Mouse (Mus musculus) MEL (cell line): ENCODE results near the gene Gm20662. TPM values are rescaled to one million over a fixed set of nuclear protein-coding genes. Genes with fewer than 3 reads are reported as not detected.

Experiments used
- DNase-seq: peaks from one replicate; pipeline ENCODE4 v3.0.0; 2011; ENCODE audit warnings: low read depth, low spot score
- H3K27ac ChIP-seq: 2 replicates; pipeline ENCODE4 v1.5.1; 2012; ENCODE audit warnings: low read depth, mild to moderate bottlenecking, control low read depth, low read length, moderate library complexity; ENCODE audit not compliant: control insufficient read depth
- H3K27me3 ChIP-seq, 2 experiments: fragments of 150-350 bp in 1 of 2; sonication (generic) in 1 of 2; 2 replicates each; pipeline ENCODE4 v1.6.1; 2012; ENCODE audit warnings: low read length in 2 of 2, mild to moderate bottlenecking in 2 of 2, improper control_type of control experiment in 1 of 2, moderate library complexity in 1 of 2; ENCODE audit not compliant: insufficient read depth in 2 of 2, control insufficient read depth in 1 of 2
- H3K36me3 ChIP-seq, 2 experiments: 2 replicates each; pipeline ENCODE4 v1.6.1; 2012 to 2014; ENCODE audit warnings: low read length in 2 of 2, improper control_type of control experiment in 1 of 2, inconsistent platforms in 1 of 2, mild to moderate bottlenecking in 1 of 2; ENCODE audit not compliant: insufficient read depth in 2 of 2, control insufficient read depth in 1 of 2
- H3K4me1 ChIP-seq, 2 experiments: fragments of 150-350 bp in 1 of 2; sonication (generic) in 1 of 2; 2 replicates each; pipeline ENCODE4 v1.6.1; 2012; ENCODE audit warnings: low read length in 2 of 2, improper control_type of control experiment in 1 of 2, mild to moderate bottlenecking in 1 of 2; ENCODE audit not compliant: insufficient read depth in 2 of 2, control insufficient read depth in 1 of 2
- H3K4me3 ChIP-seq, 2 experiments: fragments of 150-350 bp in 1 of 2; sonication (generic) in 1 of 2; 2 replicates each; pipeline ENCODE4 v1.5.1; 2012; ENCODE audit warnings: low read depth in 2 of 2, low read length in 2 of 2, mild to moderate bottlenecking in 2 of 2, moderate library complexity in 2 of 2, control low read depth in 1 of 2, improper control_type of control experiment in 1 of 2; ENCODE audit not compliant: control insufficient read depth in 1 of 2, insufficient read depth in 1 of 2
- H3K79me2 ChIP-seq: 2 replicates; pipeline ENCODE4 v1.6.1; 2012; ENCODE audit warnings: mild to moderate bottlenecking, low read length, moderate library complexity; ENCODE audit not compliant: control insufficient read depth, poor library complexity, insufficient read depth
- H3K9ac ChIP-seq: 2 replicates; pipeline ENCODE4 v1.6.1; 2012; ENCODE audit warnings: low read depth, mild to moderate bottlenecking, control low read depth, low read length, moderate library complexity; ENCODE audit not compliant: control insufficient read depth, poor library complexity, severe bottlenecking
- H3K9me3 ChIP-seq: fragments of 150-350 bp; sonication (generic); replicated peaks from 2 replicates; pipeline ENCODE4 v1.6.1; 2012; ENCODE audit warnings: mild to moderate bottlenecking, low read length, improper control_type of control experiment, moderate library complexity; ENCODE audit not compliant: insufficient read depth
- BHLHE40 ChIP-seq: IDR thresholded peaks from 2 replicates; pipeline ENCODE4 v1.6.1; 2012; ENCODE audit warnings: low read depth, mild to moderate bottlenecking, inconsistent platforms, low read length, improper control_type of control experiment, borderline replicate concordance
- CHD2 ChIP-seq: IDR thresholded peaks from 2 replicates; pipeline ENCODE4 v1.6.1; 2011; ENCODE audit warnings: low read length, improper control_type of control experiment
- CTCF ChIP-seq, 3 experiments: IDR thresholded peaks in 2 of 3; conservative IDR thresholded peaks in 1 of 3; 2 replicates each; pipeline ENCODE4 v1.5.1; 2011 to 2012; ENCODE audit warnings: low read length in 3 of 3, low read depth in 2 of 3, mild to moderate bottlenecking in 2 of 3, improper control_type of control experiment in 1 of 3, inconsistent platforms in 1 of 3, mixed read lengths in 1 of 3, moderate library complexity in 1 of 3; ENCODE audit not compliant: control insufficient read depth in 1 of 3, insufficient read depth in 1 of 3, poor library complexity in 1 of 3, severe bottlenecking in 1 of 3
- GABPA ChIP-seq: IDR thresholded peaks from 2 replicates; pipeline ENCODE4 v1.6.1; 2012; ENCODE audit warnings: low read depth, mild to moderate bottlenecking, inconsistent platforms, low read length, improper control_type of control experiment, moderate library complexity
- KAT2A ChIP-seq: conservative IDR thresholded peaks from 2 replicates; pipeline ENCODE4 v1.6.1; 2012; ENCODE audit warnings: low read depth, low read length, improper control_type of control experiment, inconsistent platforms
- MAX ChIP-seq: IDR thresholded peaks from 2 replicates; pipeline ENCODE4 v1.6.1; 2011; ENCODE audit warnings: low read length, improper control_type of control experiment
- MEF2A ChIP-seq: IDR thresholded peaks from 2 replicates; pipeline ENCODE4 v1.6.1; 2014; ENCODE audit warnings: low read depth, mild to moderate bottlenecking, inconsistent platforms, low read length, improper control_type of control experiment; ENCODE audit not compliant: poor library complexity, insufficient replicate concordance, severe bottlenecking; ENCODE audit errors: extremely low read depth
- MXI1 ChIP-seq: IDR thresholded peaks from 2 replicates; pipeline ENCODE4 v1.6.1; 2011; ENCODE audit warnings: mild to moderate bottlenecking, low read depth, low read length, improper control_type of control experiment
- MYC ChIP-seq: IDR thresholded peaks from 2 replicates; pipeline ENCODE4 v1.6.1; 2011; ENCODE audit warnings: low read depth, mild to moderate bottlenecking, low read length, improper control_type of control experiment, moderate library complexity
- NELFE ChIP-seq: IDR thresholded peaks from 2 replicates; pipeline ENCODE4 v1.6.1; 2011; ENCODE audit warnings: low read depth, low read length, improper control_type of control experiment
- POLR2A ChIP-seq, 2 experiments: IDR thresholded peaks; 2 replicates each; pipeline ENCODE4 v1.6.1; 2011 to 2012; ENCODE audit warnings: low read length in 2 of 2, mild to moderate bottlenecking in 2 of 2, control low read depth in 1 of 2, improper control_type of control experiment in 1 of 2, low read depth in 1 of 2, moderate library complexity in 1 of 2; ENCODE audit not compliant: control insufficient read depth in 1 of 2, insufficient read depth in 1 of 2, poor library complexity in 1 of 2
- RAD21 ChIP-seq: IDR thresholded peaks from 2 replicates; pipeline ENCODE4 v1.6.1; 2011; ENCODE audit warnings: mild to moderate bottlenecking, low read depth, low read length, improper control_type of control experiment
- SIN3A ChIP-seq: IDR thresholded peaks from 2 replicates; pipeline ENCODE4 v1.6.1; 2012; ENCODE audit warnings: low read length, improper control_type of control experiment, inconsistent platforms
- SMC3 ChIP-seq: IDR thresholded peaks from 2 replicates; pipeline ENCODE4 v1.6.1; 2011; ENCODE audit warnings: low read depth, low read length, improper control_type of control experiment
- TAL1 ChIP-seq: IDR thresholded peaks from 2 replicates; pipeline ENCODE4 v1.6.1; 2012; ENCODE audit warnings: mild to moderate bottlenecking, inconsistent platforms, low read length, moderate library complexity, mixed read lengths
- TCF12 ChIP-seq: IDR thresholded peaks from 2 replicates; pipeline ENCODE4 v1.6.1; 2014; ENCODE audit warnings: low read depth, mild to moderate bottlenecking, inconsistent platforms, low read length, improper control_type of control experiment, moderate library complexity
- UBTF ChIP-seq: IDR thresholded peaks from 2 replicates; pipeline ENCODE4 v1.6.1; 2012; ENCODE audit warnings: low read depth, mild to moderate bottlenecking, inconsistent platforms, low read length, improper control_type of control experiment, moderate library complexity, borderline replicate concordance; ENCODE audit not compliant: insufficient read depth
- ZC3H11A ChIP-seq: IDR thresholded peaks from 2 replicates; pipeline ENCODE4 v1.6.1; 2012; ENCODE audit warnings: low read depth, mild to moderate bottlenecking, inconsistent platforms, low read length, improper control_type of control experiment
- ZKSCAN1 ChIP-seq: IDR thresholded peaks from 2 replicates; pipeline ENCODE4 v1.6.1; 2012; ENCODE audit warnings: low read depth, mild to moderate bottlenecking, inconsistent platforms, low read length, improper control_type of control experiment, moderate library complexity
- polyA plus RNA-seq, 2 experiments: library from polyadenylated mRNA; stranded (reverse) in 1 of 2; unstranded in 1 of 2; fragments of >175 nt in 1 of 2; fragments of >200 nt in 1 of 2; gene quantifications; 2 replicates each; pipeline versions ENCODE4 v1.2.1 to v1.2.4; 2012; ENCODE audit warnings: low replicate concordance in 2 of 2, low read depth in 1 of 2; ENCODE audit not compliant: insufficient read length in 2 of 2, insufficient read depth in 1 of 2, missing spikeins in 1 of 2
- total RNA-seq: library from RNA; depleted of rRNA; stranded (reverse); fragments of 300-350 nt; gene quantifications from 2 replicates; pipeline ENCODE4 v1.2.3, GENCODE M21; 2012

The Gm20662 gene
- total and polyA plus RNA-seq, 3 experiments, result 0.73 to 1.2 TPM; not detected in 1

DNA sequence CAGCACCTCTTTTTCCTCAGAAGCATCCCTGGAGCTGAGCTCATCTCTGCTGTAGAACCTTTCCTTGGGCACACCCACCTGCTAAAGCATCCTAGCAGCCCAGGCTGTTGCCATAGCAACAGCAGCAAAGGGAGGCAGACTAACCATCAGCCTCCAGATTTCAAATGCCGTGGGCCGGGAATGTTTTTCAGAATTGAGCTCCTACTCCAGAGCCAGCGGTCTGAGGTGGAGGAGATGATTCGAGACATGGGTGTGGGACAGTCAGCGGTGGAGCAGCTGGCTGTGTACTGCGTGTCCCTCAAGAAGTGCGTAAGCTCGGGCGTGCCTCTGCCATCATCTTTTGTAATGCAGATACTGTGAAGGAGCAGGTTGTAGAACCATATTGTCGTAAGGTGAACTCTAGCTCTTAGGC is 34.8 kb upstream of the Gm20662 start:
- DNase-seq, result no peak
- Histone ChIP-seq H3K36me3 (peaks cover 0 to 14% of the 10 kb centered on the region in 2 experiments; a peak in 2 of 4 replicates), H3K4me3 (no peak overlapping the region), H3K4me1 (no peaks in the 10 kb centered on the region), H3K9ac (no peak overlapping the region), H3K9me3 (no peaks in the 10 kb centered on the region), H3K27ac (no peak overlapping the region), H3K79me2 (no peaks in the 10 kb centered on the region), H3K27me3 (no peaks in the 10 kb centered on the region)
- no peak for TF ChIP-seq TCF12
- no peak for TF ChIP-seq SIN3A
- no peak for TF ChIP-seq KAT2A
- TF ChIP-seq ZKSCAN1, result no peak
- no peak for TF ChIP-seq MXI1
- TF ChIP-seq POLR2A (IDR thresholded peaks at IDR 0.05; ENCODE audit: control insufficient read depth in 1 of 2, insufficient read depth in 1 of 2, low read depth in 1 of 2, low read length in 2 of 2, poor library complexity in 1 of 2), result no peak
- TF ChIP-seq MYC, result no peak
- TF ChIP-seq ZC3H11A, result no peak
- no peak for TF ChIP-seq UBTF
- no peak for TF ChIP-seq CHD2

DNA sequence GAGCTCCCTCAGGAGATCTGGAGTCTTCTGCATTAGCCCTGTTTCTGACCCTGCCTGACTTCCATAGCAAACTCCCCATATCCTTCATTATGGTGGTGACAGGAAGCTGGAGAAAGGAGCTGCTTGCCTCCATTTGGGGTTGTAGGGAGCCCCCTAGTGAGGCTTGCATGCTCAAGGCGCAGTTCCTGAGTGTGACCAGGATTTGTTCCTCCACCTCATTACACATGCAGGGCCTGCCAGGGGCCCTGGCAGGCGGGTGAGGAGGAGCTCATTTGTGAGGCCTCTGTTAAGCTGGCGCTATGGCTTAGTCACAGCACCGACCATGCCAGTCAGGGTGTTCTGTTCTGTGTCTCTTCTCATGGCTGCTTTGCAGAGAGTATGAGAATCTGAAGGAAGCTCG is 34.3 kb upstream of the Gm20662 start:
- Histone ChIP-seq H3K27ac (no peak overlapping the region), H3K36me3 (peaks cover 0 to 16% of the 10 kb centered on the region in 2 experiments; a peak in 2 of 4 replicates), H3K9me3 (no peaks in the 10 kb centered on the region), H3K4me3 (no peak overlapping the region), H3K79me2 (no peaks in the 10 kb centered on the region), H3K4me1 (no peaks in the 10 kb centered on the region), H3K27me3 (no peaks in the 10 kb centered on the region), H3K9ac (no peak overlapping the region)
- DNase-seq, result no peak
- TF ChIP-seq ZKSCAN1 (no peak), RAD21 (peak; percentile 22), GABPA (no peak), CTCF (IDR thresholded peaks at IDR 0.05 in 2 of 3, conservative IDR thresholded peaks at IDR 0.05 in 1 of 3; ENCODE audit: control insufficient read depth in 1 of 3, insufficient read depth in 1 of 3, low read depth in 2 of 3, low read length in 3 of 3, poor library complexity in 1 of 3, severe bottlenecking in 1 of 3) (peak in 2 of 3 experiments; percentile 39; a peak in 3 of 6 replicates), BHLHE40 (no peak), MAX (no peak), SMC3 (peak; percentile 33), MEF2A (no peak)

GRCm38 (mm10) chr9:107962916-107963315 is 33.2 kb upstream of the Gm20662 start:
- no peak for DNase-seq
- H3K79me2 ChIP-seq, result no peaks in the 10 kb centered on the region
- no peak overlapping the region for H3K27ac ChIP-seq
- TF ChIP-seq BHLHE40 (no peak), SIN3A (no peak), ZC3H11A (no peak), POLR2A (IDR thresholded peaks at IDR 0.05; ENCODE audit: control insufficient read depth in 1 of 2, insufficient read depth in 1 of 2, low read depth in 1 of 2, low read length in 2 of 2, poor library complexity in 1 of 2) (no peak), TAL1 (no peak), NELFE (no peak)
- TF ChIP-seq, all 39 proteins: peak for 0
- H3K9ac ChIP-seq, result no peak overlapping the region
- H3K4me3 ChIP-seq, result no peak overlapping the region
- no peaks in the 10 kb centered on the region for H3K9me3 ChIP-seq
- H3K27me3 ChIP-seq, result no peaks in the 10 kb centered on the region
- peaks cover 0 to 18% of the 10 kb centered on the region in 2 experiments; a peak in 2 of 4 replicates for H3K36me3 ChIP-seq
- H3K4me1 ChIP-seq, result no peaks in the 10 kb centered on the region
